Mouse (Mus musculus) frontal cortex, postnatal 25 days (tissue): ENCODE measurements around the gene Ncapd3.
A peak's percentile ranks its signal among the peaks of the same experiment; 100 is the strongest.

ENCODE experiments used
- DNase-seq, 2 experiments: peaks; one replicate each; pipeline ENCODE4 v3.0.0; 2022; ENCODE audit warnings: low spot score in 2 of 2

Gene Ncapd3

DNA sequence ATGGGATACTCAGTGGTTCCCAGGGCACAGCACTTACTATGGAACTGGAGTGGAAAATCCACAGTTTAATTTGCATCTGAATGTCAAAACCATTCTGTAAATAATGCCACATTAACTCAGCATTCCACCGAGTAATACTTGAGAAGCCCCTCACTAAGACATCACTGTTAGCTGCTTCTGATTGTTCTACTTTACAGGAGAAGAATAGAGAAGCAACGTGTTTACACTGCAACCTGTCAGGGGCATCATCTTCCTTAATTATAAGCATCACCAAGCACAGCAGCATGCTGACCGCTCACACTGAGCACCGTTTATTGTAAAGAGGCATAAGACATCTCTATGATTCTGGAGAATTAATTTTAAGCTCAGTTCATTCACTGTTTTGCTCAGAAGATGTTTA, 93.0 kb downstream of the Ncapd3 start:
- DNase-seq, result no peak

DNA sequence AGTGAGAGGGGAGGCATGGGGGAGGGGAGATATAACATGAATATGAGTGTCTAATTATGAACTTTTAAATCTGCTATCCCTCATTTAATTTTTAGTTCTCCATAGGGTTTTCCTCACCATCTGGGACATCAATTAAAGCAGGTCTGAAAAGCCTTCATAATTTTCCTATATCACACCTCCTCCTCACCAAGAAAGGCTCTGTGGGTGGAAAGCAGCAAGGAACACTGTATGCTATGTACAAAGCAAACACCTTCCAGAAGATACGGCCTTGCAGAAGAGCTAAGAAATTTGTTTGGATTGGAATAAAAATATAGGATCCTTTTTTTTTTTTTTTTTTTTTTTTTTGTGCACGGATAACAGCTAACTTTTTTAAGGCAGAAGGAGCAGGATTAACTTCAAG, 94.0 kb downstream of the Ncapd3 start:
- no peak for DNase-seq

DNA sequence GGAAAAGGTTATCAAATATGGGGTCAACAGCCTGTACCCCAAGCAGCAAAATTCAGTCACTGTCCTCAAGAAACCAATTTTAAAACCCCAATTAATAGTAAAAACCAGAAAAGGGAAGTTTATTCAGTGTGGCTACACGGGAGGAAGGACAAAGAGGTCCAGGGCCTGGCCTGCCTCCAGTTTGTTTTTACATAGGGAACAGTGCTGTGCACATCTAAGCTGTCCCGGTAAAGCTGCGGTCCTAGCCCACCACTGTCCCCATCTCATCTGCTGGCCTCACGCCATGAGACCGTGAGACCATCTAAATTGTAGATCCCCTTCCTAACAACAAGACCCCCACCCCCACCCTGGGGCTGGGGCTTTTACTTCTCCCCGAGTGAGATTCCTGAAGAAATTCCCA, 95.5 kb downstream of the Ncapd3 start:
- DNase-seq, result no peak

DNA sequence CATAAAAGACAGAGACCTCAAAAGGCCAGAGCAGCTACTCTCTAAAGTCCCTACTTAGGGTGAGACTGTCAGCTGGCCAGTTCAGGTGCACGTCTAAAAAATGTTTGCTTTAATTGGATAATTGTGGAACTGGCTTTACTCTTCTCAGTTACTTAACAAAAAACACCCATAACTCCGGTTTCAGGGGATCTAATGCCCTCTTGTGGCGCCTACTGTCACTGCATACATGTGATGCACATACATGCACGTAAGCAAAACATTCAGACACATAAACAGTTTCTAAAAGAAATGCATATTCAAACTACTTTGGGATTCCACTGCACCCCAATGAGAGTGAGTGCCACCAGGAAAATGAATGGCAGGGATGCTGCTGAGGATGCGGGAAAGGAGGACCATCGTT, 96.6 kb downstream of the Ncapd3 start:
- DNase-seq, result no peak

DNA sequence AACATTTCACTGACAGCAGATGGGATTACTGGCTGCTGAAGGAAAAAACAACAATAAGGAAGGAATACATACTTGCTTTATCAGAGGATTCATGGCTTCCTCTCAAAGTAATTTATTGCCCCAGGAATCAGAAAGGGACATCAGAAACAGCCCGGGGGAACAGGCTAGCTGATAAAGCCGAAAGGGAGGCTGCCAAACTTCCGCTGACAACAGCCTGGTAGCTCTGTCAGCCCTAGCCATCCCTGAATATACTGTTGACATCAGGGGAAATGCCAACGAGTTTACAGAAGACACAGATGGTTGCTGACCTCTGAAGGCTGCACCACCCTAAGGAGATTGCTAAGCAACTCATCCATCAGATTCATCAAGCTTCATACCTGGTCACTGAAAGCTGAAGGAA, 98.7 kb downstream of the Ncapd3 start:
- no peak for DNase-seq

DNA sequence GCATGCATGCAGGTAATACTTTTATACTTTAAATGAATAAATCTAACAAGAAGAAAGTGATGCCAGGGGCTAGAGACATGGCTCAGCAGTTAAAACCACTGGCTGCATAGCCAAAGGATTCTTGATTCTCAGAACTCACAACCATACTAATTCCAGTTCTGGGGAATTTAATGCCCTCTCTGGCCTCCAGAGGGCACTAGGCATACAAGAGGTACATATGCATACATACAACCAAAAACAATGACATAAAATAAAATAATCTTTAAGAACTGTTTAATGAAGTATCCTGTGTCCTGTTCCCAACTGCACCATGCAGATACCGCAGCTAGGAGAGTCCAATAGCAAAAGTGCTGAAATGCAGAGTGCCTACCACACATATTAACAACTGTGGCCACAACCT, 104.4 kb downstream of the Ncapd3 start:
- peak in 1 of 2 experiments; percentile 40 for DNase-seq

DNA sequence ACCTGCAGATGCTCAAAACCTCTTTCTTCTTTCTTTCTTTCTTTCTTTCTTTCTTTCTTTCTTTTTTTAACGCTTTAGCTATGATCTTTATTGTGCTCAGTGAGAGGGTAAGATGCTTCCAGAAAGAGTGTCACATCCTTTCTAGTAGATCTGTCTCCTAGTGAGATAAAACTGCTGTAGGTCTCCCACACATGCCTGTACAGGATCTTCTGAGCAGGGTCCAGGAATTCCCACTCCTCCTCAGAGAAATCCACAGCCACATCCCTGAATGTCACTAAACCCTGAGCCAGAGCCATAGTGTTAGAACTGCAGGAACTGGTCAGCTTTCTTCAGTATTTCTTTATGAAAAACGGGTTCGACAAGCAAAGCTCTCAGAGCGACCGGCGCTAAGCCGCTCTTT, 105.4 kb downstream of the Ncapd3 start:
- DNase-seq, result no peak

DNA sequence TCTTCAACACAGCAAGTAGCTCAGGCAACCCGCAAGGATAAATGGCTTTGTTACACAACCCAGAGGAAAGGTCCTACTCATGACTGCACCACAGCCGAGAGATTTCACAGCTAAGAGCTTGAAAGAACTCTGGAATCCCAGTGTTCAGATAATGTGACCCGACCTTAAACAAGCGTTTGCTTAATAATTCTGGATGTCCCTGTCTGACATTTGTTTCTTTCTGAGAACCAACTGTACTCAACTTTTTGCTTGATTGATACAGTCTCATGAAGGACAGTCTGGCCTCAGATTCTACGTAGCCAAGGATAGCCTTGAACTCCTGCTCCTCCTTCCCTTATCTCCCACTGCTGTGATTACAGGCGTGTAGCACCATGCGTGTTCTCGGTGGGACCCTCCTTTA, 106.7 kb downstream of the Ncapd3 start:
- no peak for DNase-seq

DNA sequence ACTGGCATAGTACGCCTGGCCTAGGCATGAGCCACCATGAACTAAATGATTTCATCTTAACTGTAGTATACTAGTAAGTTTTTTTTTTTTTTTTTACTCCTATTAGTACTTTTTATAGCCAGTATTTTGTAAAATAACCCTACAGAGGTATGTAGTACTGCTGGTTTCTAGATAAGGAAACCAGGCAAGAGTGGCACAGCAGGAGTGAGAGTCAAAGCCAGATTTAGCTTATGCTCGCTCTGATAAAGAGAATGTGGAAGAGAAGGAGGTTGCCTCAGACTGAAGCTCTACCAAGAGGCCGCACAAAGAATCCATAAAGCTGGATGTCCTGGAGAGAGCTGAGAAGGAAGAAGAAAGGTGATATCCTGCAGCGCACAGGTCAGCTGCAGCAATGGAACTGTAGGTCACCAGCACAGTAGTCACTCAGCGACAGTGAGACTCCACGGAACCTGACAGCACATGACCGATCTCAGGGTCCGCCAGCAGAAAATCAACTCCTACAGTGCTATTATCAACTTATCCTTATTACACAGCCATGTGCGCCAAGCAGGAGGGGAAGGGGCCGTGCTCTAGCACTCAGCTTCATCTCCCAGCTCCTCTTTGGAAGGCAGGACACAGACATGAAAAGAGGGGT, 110.6 kb downstream of the Ncapd3 start:
- no peak for DNase-seq

DNA sequence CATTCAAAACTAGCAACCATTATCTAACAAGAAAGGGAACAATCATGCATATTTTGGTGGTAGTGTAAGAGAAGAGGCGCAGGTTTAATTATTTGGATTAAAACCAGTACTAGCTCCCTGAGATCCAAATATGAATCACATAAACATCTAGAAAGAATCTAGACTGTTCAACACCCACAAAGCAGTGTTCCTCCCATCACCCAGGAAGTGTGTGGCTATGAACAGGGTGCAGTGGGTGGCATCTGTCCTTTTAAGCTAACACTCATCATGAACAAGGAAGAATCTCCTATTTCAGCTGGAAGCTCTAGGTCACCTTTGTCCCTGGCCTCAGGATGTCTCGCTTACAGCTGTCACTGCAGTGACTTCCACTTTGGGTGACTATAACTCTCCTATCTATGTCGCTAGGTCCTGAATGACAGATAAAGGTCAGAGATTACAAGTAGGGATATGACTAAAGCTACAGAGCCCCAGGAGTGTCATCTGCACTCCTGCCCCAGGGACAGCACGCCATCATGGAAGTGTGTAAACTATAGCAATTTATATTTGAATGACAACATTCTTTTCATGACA, 114.4 kb downstream of the Ncapd3 start:
- DNase-seq, result no peak
